Mouse (Mus musculus): ENCODE results near the gene Pdpr. TPM values are rescaled to one million over a fixed set of nuclear protein-coding genes. Genes with fewer than 3 reads are reported as not detected.
A peak's percentile ranks its signal among the peaks of the same experiment; 100 is the strongest.
"Not testable (repeated sequence)": the region's sequence is repeated elsewhere in the genome, so short reads cannot be mapped to it uniquely, and the experiment has no call there.

Pdpr gene
- polyA plus RNA-seq, 1 experiment: 8.6 TPM

DNA sequence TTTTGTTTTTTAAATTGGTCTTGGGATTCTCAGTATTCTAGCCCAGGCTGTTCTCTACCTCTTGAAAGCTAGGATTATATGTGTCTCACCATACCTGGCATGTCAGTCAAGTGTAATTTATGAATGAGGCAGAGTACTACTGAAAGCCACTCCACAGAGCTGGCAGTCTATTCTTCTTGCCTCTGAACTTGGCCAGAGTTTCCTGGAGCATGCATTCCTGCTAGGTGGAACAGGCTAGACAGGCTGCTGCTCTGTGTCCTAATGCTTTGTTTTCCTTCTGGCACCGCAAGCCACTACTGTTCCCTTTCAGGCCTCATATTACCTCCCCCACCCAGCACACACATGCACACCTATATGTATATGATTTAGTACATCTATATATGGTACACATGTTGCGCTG lies 36.3 kb downstream of the Pdpr start:
- Histone ChIP-seq H3K79me2 (ENCODE audit: control insufficient read depth, insufficient read depth) (no peaks in the 10 kb centered on the region), H3K36me3 (ENCODE audit: control insufficient read depth, insufficient read depth) (peaks cover 15% of the 10 kb centered on the region), H3ac (ENCODE audit: control insufficient read depth, insufficient read length) (no peak overlapping the region), H3K4me3 (no peak overlapping the region), H3K4me2 (ENCODE audit: low read depth) (no peak overlapping the region), H3K27me3 (ENCODE audit: control insufficient read depth, insufficient read depth, insufficient read length) (no peaks in the 10 kb centered on the region)
- TF ChIP-seq E2F4 (IDR thresholded peaks at IDR 0.05; ENCODE audit: insufficient read depth): no peak
- no peak for TF ChIP-seq MAX (IDR thresholded peaks at IDR 0.05; ENCODE audit: low read depth)
- TF ChIP-seq TCF3 (IDR thresholded peaks at IDR 0.05; ENCODE audit: insufficient read length, low read depth): no peak
- no peak for TF ChIP-seq TCF12 (IDR thresholded peaks at IDR 0.05; ENCODE audit: insufficient read depth, poor library complexity, severe bottlenecking)
- TF ChIP-seq USF1 (IDR thresholded peaks at IDR 0.05; ENCODE audit: low read depth): no peak
- TF ChIP-seq POLR2A (IDR thresholded peaks at IDR 0.05; ENCODE audit: insufficient read length, low read depth): no peak
- no peak for TF ChIP-seq REST (IDR thresholded peaks at IDR 0.05; ENCODE audit: insufficient read depth, insufficient read length)
- no peak for TF ChIP-seq MYOG (IDR thresholded peaks at IDR 0.05; ENCODE audit: control insufficient read depth in 1 of 3, insufficient read depth in 1 of 3, insufficient read length in 2 of 3, low read depth in 2 of 3)
- no peak for TF ChIP-seq CEBPB (IDR thresholded peaks at IDR 0.05; ENCODE audit: insufficient read depth, poor library complexity, severe bottlenecking)

- Histone ChIP-seq H3K4me3 (no peak overlapping the region), H3K79me2 (ENCODE audit: control insufficient read depth, insufficient read depth) (peaks cover 3% of the 10 kb centered on the region), H3ac (ENCODE audit: control insufficient read depth, insufficient read length) (no peak overlapping the region), H3K36me3 (ENCODE audit: control insufficient read depth, insufficient read depth) (peaks cover 8% of the 10 kb centered on the region), H3K4me2 (ENCODE audit: low read depth) (no peak overlapping the region), H3K27me3 (ENCODE audit: control insufficient read depth, insufficient read depth, insufficient read length) (no peaks in the 10 kb centered on the region)
- TF ChIP-seq MYOG (IDR thresholded peaks at IDR 0.05; ENCODE audit: control insufficient read depth in 1 of 3, insufficient read depth in 1 of 3, insufficient read length in 2 of 3, low read depth in 2 of 3) (no peak), CEBPB (IDR thresholded peaks at IDR 0.05; ENCODE audit: insufficient read depth, poor library complexity, severe bottlenecking) (no peak), TCF3 (IDR thresholded peaks at IDR 0.05; ENCODE audit: insufficient read length, low read depth) (no peak), USF1 (IDR thresholded peaks at IDR 0.05; ENCODE audit: low read depth) (no peak), MAX (IDR thresholded peaks at IDR 0.05; ENCODE audit: low read depth) (no peak), E2F4 (IDR thresholded peaks at IDR 0.05; ENCODE audit: insufficient read depth) (no peak), MYOD1 (IDR thresholded peaks at IDR 0.05; ENCODE audit: control insufficient read depth in 1 of 3, insufficient read length in 2 of 3, low read depth in 2 of 3) (no peak), SRF (IDR thresholded peaks at IDR 0.05; ENCODE audit: control insufficient read depth, insufficient read length, low read depth) (no peak)
Observed at GRCm38 (mm10) chr8:111142521-111142920, 48.1 kb downstream of the Pdpr start.

DNA sequence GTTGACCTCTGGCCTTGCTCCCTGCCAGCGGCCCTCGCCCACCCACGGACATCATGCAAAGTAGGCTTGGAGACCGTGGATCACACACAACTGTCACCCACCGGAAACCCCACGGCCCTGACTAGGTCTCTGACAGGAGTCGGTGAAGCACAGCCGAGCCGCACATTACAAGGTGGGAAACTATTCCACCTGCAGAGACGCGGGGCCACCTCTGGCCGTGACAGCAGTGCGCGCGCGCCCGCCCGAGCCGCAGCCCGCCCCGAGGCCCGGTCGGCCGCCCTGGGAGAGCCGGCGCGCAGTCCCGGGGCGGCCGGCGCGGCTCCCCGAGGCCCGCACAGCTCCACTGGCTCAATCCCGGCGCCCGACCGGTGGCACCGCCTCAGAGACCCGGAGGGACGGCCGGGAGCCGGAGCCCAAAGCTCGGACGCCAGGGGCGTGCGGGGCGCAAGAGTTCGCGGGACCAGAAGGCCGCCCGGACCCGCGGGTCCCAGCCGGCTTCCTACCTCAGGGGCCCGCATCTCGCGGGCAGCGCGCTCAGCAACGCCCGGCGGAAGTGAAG lies 50.5 kb downstream of the Pdpr start:
- not testable (repeated sequence) for H3K36me3 ChIP-seq (ENCODE audit: control insufficient read depth, insufficient read depth); H3K27me3 ChIP-seq (ENCODE audit: control insufficient read depth, insufficient read depth, insufficient read length); H3K79me2 ChIP-seq (ENCODE audit: control insufficient read depth, insufficient read depth)
- peak overlapping the region; percentile 79 for H3K4me2 ChIP-seq (ENCODE audit: low read depth)
- H3K4me3 ChIP-seq: peak overlapping the region; percentile 26
- peak overlapping the region; percentile 4 for H3ac ChIP-seq (ENCODE audit: control insufficient read depth, insufficient read length)

DNA sequence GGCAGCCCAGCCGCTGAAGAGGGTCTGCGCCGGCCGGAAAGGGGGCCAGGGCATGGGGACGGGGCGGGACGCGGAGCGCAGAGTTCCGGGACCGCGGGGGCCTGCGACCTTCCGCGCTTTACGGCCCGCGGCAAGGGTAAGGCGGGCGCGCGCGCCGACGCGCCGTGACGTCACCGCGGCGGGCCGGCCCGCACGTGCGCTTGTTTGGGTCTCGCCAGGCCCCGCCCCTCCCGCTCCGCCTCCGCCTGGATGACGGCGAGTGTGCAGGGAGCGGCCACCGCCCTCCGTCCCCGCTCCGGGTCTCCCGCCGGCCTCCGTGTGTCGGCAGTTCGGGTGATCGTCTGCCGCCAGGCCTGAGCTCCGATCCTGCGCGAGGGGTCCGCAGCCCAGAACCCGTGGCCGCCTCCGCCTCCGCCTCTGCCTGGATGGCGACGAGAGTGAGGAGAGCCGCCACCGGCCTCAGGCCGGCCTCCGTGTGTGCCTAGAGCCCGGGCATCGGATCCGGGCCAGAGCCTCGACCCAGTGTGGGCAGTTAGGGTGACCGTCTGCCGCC lies 51.1 kb downstream of the Pdpr start:
- H3K27me3 ChIP-seq (ENCODE audit: control insufficient read depth, insufficient read depth, insufficient read length); H3K36me3 ChIP-seq (ENCODE audit: control insufficient read depth, insufficient read depth): not testable (repeated sequence)
- TF ChIP-seq POLR2A (IDR thresholded peaks at IDR 0.05; ENCODE audit: insufficient read length, low read depth) (peak; percentile 80), POLR2AphosphoS2 (IDR thresholded peaks at IDR 0.05; ENCODE audit: insufficient read length, low read depth) (peak; percentile 58), MYOD1 (IDR thresholded peaks at IDR 0.05; ENCODE audit: control insufficient read depth in 1 of 3, insufficient read length in 2 of 3, low read depth in 2 of 3) (peak in 1 of 3 experiments; percentile 17), MYOG (IDR thresholded peaks at IDR 0.05; ENCODE audit: control insufficient read depth in 1 of 3, insufficient read depth in 1 of 3, insufficient read length in 2 of 3, low read depth in 2 of 3) (peak in 1 of 3 experiments; percentile 8)

DNA sequence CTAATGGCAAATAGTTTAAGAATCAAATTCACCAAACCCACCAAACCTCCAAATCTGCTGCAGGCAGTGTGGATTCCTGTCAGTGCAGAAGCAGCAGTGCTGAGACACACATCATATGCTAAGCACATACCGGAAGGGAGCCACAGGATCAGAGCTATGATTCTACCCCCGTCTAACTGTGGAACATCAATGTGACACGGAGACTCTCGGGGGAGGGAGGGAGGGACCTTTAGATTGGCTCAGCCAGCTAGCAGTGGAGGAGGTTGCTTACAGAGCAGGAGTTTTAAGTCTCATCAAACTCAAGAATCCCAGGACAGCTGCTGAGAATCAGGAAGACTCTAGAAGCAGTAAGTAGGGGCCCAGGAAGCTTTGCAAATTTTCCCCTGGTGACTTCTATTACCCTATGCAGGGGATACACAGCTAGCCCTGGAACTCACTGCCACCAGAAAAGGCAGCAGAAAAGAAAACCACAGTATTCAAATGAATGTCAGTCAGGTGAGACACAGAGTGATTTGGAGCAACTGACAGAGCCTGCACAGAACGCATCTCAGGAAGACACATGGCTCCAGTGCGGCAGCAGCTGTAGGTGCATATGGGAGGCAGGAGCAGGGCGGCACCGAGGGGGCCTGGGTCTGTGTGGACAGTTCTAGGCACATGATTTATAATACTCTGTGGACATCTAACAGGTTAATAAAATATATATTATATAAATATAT lies 61.4 kb downstream of the Pdpr start:
- Histone ChIP-seq H3K4me3 (no peak overlapping the region), H3K4me2 (ENCODE audit: low read depth) (no peak overlapping the region), H3K27me3 (ENCODE audit: control insufficient read depth, insufficient read depth, insufficient read length) (no peaks in the 10 kb centered on the region), H3K36me3 (ENCODE audit: control insufficient read depth, insufficient read depth) (peaks cover 22% of the 10 kb centered on the region), H3ac (ENCODE audit: control insufficient read depth, insufficient read length) (no peak overlapping the region), H3K79me2 (ENCODE audit: control insufficient read depth, insufficient read depth) (no peaks in the 10 kb centered on the region)
- TF ChIP-seq POLR2A (IDR thresholded peaks at IDR 0.05; ENCODE audit: insufficient read length, low read depth): no peak
- no peak for TF ChIP-seq MYOG (IDR thresholded peaks at IDR 0.05; ENCODE audit: control insufficient read depth in 1 of 3, insufficient read depth in 1 of 3, insufficient read length in 2 of 3, low read depth in 2 of 3)
- TF ChIP-seq TCF12 (IDR thresholded peaks at IDR 0.05; ENCODE audit: insufficient read depth, poor library complexity, severe bottlenecking): no peak
- no peak for TF ChIP-seq USF1 (IDR thresholded peaks at IDR 0.05; ENCODE audit: low read depth)
- no peak for TF ChIP-seq MAX (IDR thresholded peaks at IDR 0.05; ENCODE audit: low read depth)
- no peak for TF ChIP-seq TCF3 (IDR thresholded peaks at IDR 0.05; ENCODE audit: insufficient read length, low read depth)
- TF ChIP-seq REST (IDR thresholded peaks at IDR 0.05; ENCODE audit: insufficient read depth, insufficient read length): no peak
- TF ChIP-seq MYOD1 (IDR thresholded peaks at IDR 0.05; ENCODE audit: control insufficient read depth in 1 of 3, insufficient read length in 2 of 3, low read depth in 2 of 3): no peak
- TF ChIP-seq CEBPB (IDR thresholded peaks at IDR 0.05; ENCODE audit: insufficient read depth, poor library complexity, severe bottlenecking): no peak
- no peak for TF ChIP-seq POLR2AphosphoS2 (IDR thresholded peaks at IDR 0.05; ENCODE audit: insufficient read length, low read depth)

More for the DNA sequence above, 51.1 kb downstream of the Pdpr start:
- peak overlapping the region; percentile 92 for H3K4me2 ChIP-seq (ENCODE audit: low read depth)
- H3K79me2 ChIP-seq (ENCODE audit: control insufficient read depth, insufficient read depth): not testable (repeated sequence)
- peak overlapping the region; percentile 4 for H3ac ChIP-seq (ENCODE audit: control insufficient read depth, insufficient read length)
- H3K4me3 ChIP-seq: peak overlapping the region; percentile 26
